Mouse (Mus musculus): ENCODE results near the gene Gprc5d.

GRCm38 (mm10) chr6:135144516-135144915 is 26.4 kb upstream of the Gprc5d start:
- TF ChIP-seq CTCF (IDR thresholded peaks at IDR 0.05; ENCODE audit: low read depth) (peak; percentile 80), EP300 (IDR thresholded peaks at IDR 0.05; ENCODE audit: low read depth) (no peak)

Data from liver, postnatal 0 days (tissue).